Mouse (Mus musculus) hindbrain, embryonic 10.5 days (tissue): ENCODE data around the gene Egln3. TPM values are rescaled to one million over a fixed set of nuclear protein-coding genes. Genes with fewer than 3 reads are reported as not detected.
A peak's percentile ranks its signal among the peaks of the same experiment; 100 is the strongest.

Experiments
- DNase-seq: peaks from one replicate; pipeline ENCODE4 v3.0.0-alpha.2; 2017; ENCODE audit warnings: low spot score
- H3K27ac ChIP-seq: fragments of 300-500 bp; sonication (generic); 2 replicates; pipeline ENCODE4 v1.5.1; 2016; ENCODE audit warnings: mild to moderate bottlenecking, moderate library complexity
- H3K27me3 ChIP-seq: fragments of 300-500 bp; sonication (generic); 2 replicates; pipeline ENCODE4 v1.6.1; 2016; ENCODE audit warnings: mild to moderate bottlenecking; ENCODE audit not compliant: poor library complexity, insufficient read depth, severe bottlenecking
- H3K36me3 ChIP-seq: fragments of 300-500 bp; sonication (generic); 2 replicates; pipeline ENCODE4 v1.6.1; 2016; ENCODE audit warnings: mild to moderate bottlenecking, moderate library complexity
- H3K4me1 ChIP-seq: fragments of 300-500 bp; sonication (generic); replicated peaks from 2 replicates; pipeline ENCODE4 v1.6.1; 2016; ENCODE audit warnings: mild to moderate bottlenecking
- H3K4me3 ChIP-seq: fragments of 300-500 bp; sonication (generic); 2 replicates; pipeline ENCODE4 v1.5.1; 2016; ENCODE audit warnings: mild to moderate bottlenecking, moderate library complexity
- H3K9me3 ChIP-seq: fragments of 300-500 bp; sonication (generic); 2 replicates; pipeline ENCODE4 v1.6.1; 2016; ENCODE audit warnings: mild to moderate bottlenecking, moderate library complexity
- WGBS: fragments of 180-500 bp; shearing (Covaris S2); methylation state at CpG from one replicate; pipeline ENCODE4 v1.1.7; 2016; 5-methylcytosine and 5-hydroxymethylcytosine counted together
- polyA plus RNA-seq: library from polyadenylated mRNA; unstranded; fragments of >200 nt; fragmentation: Nextera tagmentation; extraction: Ambion mirVana; gene quantifications from 2 replicates; pipeline ENCODE4 v1.2.1, GENCODE M21; 2016

The Egln3 gene
- polyA plus RNA-seq, 1 experiment from 2014 or later = 5.9 TPM

GRCm38 (mm10) chr12:54200172-54200571 is 3.5 kb downstream of the Egln3 start:
- Histone ChIP-seq H3K4me3 (no peak overlapping the region), H3K9me3 (no peaks in the 10 kb centered on the region), H3K36me3 (no peaks in the 10 kb centered on the region), H3K4me1 (peaks cover 69% of the 10 kb centered on the region), H3K27me3 (peaks cover 30% of the 10 kb centered on the region), H3K27ac (no peak overlapping the region)
- 42% methylated on average over 4 of the region's 4 CpGs for WGBS
- peak; percentile 34 for DNase-seq

DNA sequence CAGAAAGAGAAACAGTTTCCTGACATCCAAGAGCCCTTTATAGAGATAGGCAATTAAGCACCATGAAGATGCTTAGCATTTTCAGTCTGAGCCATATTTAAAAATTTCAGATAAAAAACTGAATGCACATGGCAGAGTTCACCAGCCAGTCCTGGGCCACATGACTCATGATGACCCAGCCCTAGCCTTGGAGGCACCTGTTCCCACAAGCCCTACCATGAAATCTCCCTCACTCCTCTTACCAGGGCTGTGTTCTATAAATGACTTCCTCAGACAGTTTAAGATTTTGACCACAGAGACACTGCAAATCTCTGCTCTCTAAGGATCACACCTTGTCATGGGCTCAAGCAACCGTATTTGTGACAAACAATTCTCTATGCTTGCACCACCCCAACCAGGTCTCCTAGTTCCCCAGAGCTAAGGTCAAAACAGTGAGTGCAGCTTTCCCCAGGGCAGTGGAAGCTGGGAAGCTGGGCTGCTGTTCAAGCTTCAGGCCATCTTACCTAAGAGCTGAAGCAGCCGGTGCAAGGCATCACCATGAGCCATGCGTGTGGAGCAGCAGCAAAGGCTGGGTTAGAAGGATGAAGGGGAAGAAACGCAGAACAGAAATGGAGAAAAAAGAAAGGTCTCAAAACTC is 5.3 kb downstream of the Egln3 start:
- DNase-seq = no peak
- no peaks in the 10 kb centered on the region for H3K36me3 ChIP-seq
- H3K27me3 ChIP-seq = peaks cover 22% of the 10 kb centered on the region
- 86% methylated on average over 4 of the region's 4 CpGs for WGBS
- no peaks in the 10 kb centered on the region for H3K9me3 ChIP-seq
- no peak overlapping the region for H3K4me3 ChIP-seq
- peak overlapping the region; percentile 66; the same call in 1 of the 2 replicates for H3K27ac ChIP-seq
- H3K4me1 ChIP-seq = peaks cover 64% of the 10 kb centered on the region

DNA sequence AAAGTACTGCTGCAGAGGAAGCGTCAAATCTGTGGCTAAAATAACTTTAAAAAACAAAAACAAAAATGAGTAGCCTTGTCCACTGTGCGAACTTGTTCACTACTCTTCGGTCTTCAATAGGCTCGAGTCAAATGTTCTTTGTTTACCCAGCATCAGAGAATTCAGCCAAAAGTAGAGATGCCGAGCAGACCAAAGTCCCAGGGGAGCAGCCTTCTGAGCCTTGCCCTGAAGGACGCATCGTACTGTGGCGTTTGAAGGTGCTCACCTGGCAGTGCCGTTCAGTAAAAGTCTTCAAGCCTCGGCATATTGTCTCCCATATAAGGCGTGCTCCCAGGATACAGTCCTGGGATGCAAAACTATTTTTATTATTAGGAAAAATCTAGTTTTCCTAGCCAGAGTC is 5.8 kb downstream of the Egln3 start:
- Histone ChIP-seq H3K27ac (0 out of 2 replicates have a peak overlapping the region, but pooled peaks have one; percentile 40), H3K36me3 (no peaks in the 10 kb centered on the region), H3K27me3 (peaks cover 22% of the 10 kb centered on the region), H3K4me1 (peaks cover 64% of the 10 kb centered on the region), H3K4me3 (no peak overlapping the region), H3K9me3 (no peaks in the 10 kb centered on the region)
- WGBS = 78% methylated on average over 11 of the region's 11 CpGs
- DNase-seq = no peak

- DNase-seq = no peak
- H3K27me3 ChIP-seq = peaks cover 18% of the 10 kb centered on the region
- WGBS = 83% methylated on average over 6 of the region's 6 CpGs
- H3K36me3 ChIP-seq = no peaks in the 10 kb centered on the region
- no peak overlapping the region for H3K4me3 ChIP-seq
- H3K27ac ChIP-seq = no peak overlapping the region
- peaks cover 64% of the 10 kb centered on the region for H3K4me1 ChIP-seq
- H3K9me3 ChIP-seq = no peaks in the 10 kb centered on the region
Measured at GRCm38 (mm10) chr12:54197301-54197782, 6.3 kb downstream of the Egln3 start.

DNA sequence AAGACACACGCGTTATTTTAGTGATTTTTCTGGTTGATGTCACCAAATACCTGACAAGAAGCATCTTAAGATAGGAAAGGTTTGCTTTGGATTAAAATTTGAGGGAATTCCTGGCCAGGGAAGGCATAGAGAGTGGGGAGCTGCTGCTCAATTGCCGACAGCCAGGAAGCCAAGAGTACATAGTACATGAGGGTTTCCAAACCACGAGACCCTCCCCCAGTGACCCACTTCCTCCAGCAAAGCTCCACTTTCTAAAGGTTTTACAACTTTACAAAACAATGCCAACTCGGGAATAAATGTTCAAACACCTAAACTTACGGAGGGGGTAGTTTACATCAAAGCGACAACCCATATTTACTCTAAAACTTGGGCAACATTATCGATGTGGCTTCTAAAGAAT is 6.8 kb downstream of the Egln3 start:
- Histone ChIP-seq H3K4me1 (peaks cover 64% of the 10 kb centered on the region), H3K27me3 (peaks cover 13% of the 10 kb centered on the region), H3K4me3 (no peak overlapping the region), H3K27ac (no peak overlapping the region), H3K9me3 (no peaks in the 10 kb centered on the region), H3K36me3 (no peaks in the 10 kb centered on the region)
- DNase-seq = no peak
- 88% methylated on average over 8 of the region's 8 CpGs for WGBS

- no peak for DNase-seq
- H3K27me3 ChIP-seq = peaks cover 4% of the 10 kb centered on the region; the same call in 1 of the 2 replicates
- H3K9me3 ChIP-seq = no peaks in the 10 kb centered on the region
- H3K36me3 ChIP-seq = no peaks in the 10 kb centered on the region
- H3K4me1 ChIP-seq = peaks cover 68% of the 10 kb centered on the region
- H3K27ac ChIP-seq = peak overlapping the region; percentile 64; the same call in 1 of the 2 replicates
- no peak overlapping the region for H3K4me3 ChIP-seq
- 14% methylated on average over 5 of the region's 5 CpGs for WGBS
Measured at GRCm38 (mm10) chr12:54194159-54194558, 9.5 kb downstream of the Egln3 start.

- Histone ChIP-seq H3K27me3 (peaks cover 4% of the 10 kb centered on the region; the same call in 1 of the 2 replicates), H3K27ac (peak overlapping the region; percentile 85), H3K36me3 (no peaks in the 10 kb centered on the region), H3K9me3 (no peaks in the 10 kb centered on the region), H3K4me3 (peak overlapping the region; percentile 44), H3K4me1 (peaks cover 63% of the 10 kb centered on the region)
- no peak for DNase-seq
- 2% methylated on average over 5 of the region's 5 CpGs for WGBS
Measured at GRCm38 (mm10) chr12:54192305-54192661, 11.4 kb downstream of the Egln3 start.

DNA sequence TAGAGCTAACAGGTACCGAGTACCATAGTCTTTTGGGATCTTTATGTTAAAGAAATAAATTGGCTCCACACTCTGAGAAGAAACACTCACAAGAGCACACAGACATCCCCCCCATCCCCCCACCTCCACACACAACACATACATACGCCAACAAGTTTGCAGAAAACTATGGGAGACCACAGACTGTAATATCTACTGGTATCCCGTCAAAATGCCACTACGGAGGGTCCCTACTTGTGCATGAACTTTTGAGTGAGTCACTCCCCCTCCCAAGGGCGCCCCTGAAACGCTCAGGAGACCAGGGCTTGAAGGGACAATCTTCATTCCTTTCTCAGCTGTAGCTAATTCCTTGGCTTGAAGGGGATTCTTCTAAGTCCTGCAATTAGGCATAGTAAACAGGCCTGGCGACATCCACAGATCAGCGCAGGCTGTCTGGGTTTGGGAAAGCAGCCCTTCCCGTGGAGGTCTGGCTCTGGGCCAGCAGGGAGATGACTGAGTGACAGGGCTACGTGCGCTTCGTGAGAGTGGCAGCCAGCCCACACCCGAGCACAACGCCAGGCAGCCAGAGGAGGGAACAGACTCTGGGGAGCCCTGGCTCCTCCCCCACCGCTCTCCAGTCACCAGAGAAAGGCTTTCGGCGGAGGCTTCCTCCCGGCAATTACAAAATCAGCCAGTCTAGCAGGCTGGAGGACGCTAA is 11.9 kb downstream of the Egln3 start:
- peaks cover 4% of the 10 kb centered on the region; the same call in 1 of the 2 replicates for H3K27me3 ChIP-seq
- H3K36me3 ChIP-seq = no peaks in the 10 kb centered on the region
- 5% methylated on average over 19 of the region's 19 CpGs for WGBS
- H3K4me1 ChIP-seq = peaks cover 63% of the 10 kb centered on the region
- H3K4me3 ChIP-seq = peak overlapping the region; percentile 44
- peak overlapping the region; percentile 85 for H3K27ac ChIP-seq
- no peaks in the 10 kb centered on the region for H3K9me3 ChIP-seq
- DNase-seq = peak; percentile 90

DNA sequence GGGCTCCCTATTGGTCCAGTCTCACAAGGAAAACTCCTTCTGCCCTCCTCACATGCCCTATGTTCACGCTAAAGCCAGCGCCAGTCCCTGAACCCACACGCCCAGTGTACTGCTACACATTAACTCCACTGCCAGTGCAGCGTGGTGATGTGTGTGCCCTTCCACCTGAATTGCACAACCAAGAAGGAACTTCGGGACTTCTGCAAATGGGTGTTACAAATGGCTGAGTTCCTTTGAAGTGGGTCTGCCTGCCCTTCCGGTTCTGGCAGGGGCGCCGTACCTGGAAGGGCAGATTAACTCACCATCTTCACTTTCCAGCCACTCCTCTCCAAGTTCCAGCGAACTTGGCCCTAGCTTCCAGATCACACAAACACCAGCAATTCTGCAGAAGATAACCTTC is 12.5 kb downstream of the Egln3 start:
- Histone ChIP-seq H3K36me3 (no peaks in the 10 kb centered on the region), H3K4me1 (peaks cover 63% of the 10 kb centered on the region), H3K27ac (peak overlapping the region; percentile 85), H3K4me3 (peak overlapping the region; percentile 44; the same call in 1 of the 2 replicates), H3K9me3 (no peaks in the 10 kb centered on the region), H3K27me3 (peaks cover 4% of the 10 kb centered on the region; the same call in 1 of the 2 replicates)
- no peak for DNase-seq
- 52% methylated on average over 9 of the region's 9 CpGs for WGBS

GRCm38 (mm10) chr12:54187812-54188600 is 15.7 kb downstream of the Egln3 start:
- 78% methylated on average over 17 of the region's 17 CpGs for WGBS
- H3K27ac ChIP-seq = peak overlapping the region; percentile 64; the same call in 1 of the 2 replicates
- peaks cover 42% of the 10 kb centered on the region for H3K4me1 ChIP-seq

DNA sequence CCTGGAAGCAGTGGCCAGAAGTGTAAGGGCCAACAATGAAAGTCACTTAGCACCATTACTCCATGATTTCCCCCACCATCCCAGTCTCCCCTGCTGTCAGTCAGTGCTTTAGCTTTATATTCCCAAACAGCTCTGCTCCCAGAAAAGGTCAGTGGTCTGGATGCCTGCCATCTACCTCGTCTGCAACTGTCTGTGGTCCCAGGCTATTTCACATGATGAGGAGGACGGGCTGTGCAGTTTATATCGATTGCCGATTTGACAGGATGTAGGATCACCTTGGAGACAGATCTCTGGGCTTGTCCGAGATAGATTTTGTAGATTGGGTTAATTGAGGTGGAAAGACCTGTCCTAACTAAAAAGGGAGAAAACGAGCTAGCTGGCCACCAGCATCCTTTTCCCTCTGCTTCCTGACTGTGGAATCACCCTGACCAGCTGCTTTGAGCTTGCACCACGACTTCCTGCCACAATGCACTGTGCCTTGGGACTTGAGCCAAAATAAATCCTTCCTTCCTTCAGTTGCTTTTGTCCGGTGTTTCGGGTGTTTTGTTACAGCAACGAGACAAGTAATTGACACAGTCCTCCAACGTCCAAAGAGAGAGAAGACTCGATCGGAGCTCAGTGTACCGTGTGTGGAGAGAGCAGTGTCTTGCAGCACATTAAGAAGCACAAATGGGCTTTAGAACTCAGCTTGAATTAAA is 16.6 kb downstream of the Egln3 start:
- Histone ChIP-seq H3K4me3 (no peak overlapping the region), H3K9me3 (no peaks in the 10 kb centered on the region), H3K36me3 (peaks cover 14% of the 10 kb centered on the region; the same call in 1 of the 2 replicates), H3K4me1 (peaks cover 32% of the 10 kb centered on the region), H3K27me3 (no peaks in the 10 kb centered on the region; the same call in 1 of the 2 replicates), H3K27ac (0 out of 2 replicates have a peak overlapping the region, but pooled peaks have one; percentile 41)
- 64% methylated on average over 14 of the region's 14 CpGs for WGBS
- DNase-seq = no peak

More at GRCm38 (mm10) chr12:54187812-54188600, 15.7 kb downstream of the Egln3 start:
- H3K36me3 ChIP-seq = peaks cover 7% of the 10 kb centered on the region; the same call in 1 of the 2 replicates
- no peaks in the 10 kb centered on the region for H3K9me3 ChIP-seq
- DNase-seq = no peak
- peaks cover 3% of the 10 kb centered on the region; the same call in 1 of the 2 replicates for H3K27me3 ChIP-seq
- no peak overlapping the region for H3K4me3 ChIP-seq

DNA sequence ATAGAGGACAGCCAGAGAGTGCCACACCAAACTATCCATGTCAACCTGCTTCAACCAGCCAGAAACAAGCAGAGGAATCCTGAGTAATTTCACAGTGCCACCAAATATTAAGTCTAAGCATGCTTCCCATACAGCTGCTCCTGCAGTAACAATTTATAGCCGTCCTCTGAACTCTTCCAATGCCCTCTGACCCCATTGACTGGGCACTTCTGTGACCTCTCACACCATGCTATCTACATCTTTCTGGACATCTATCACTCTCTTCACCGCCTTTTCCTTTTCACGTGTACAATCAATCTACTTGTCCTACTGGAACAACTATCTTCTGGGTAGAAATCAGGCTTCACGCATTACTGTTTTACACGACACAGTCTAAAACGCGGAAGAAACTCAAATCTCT is 19.4 kb downstream of the Egln3 start:
- WGBS = 80% methylated on average over 7 of the region's 7 CpGs
- DNase-seq = no peak

More for the DNA sequence above, 19.4 kb downstream of the Egln3 start:
- peaks cover 12% of the 10 kb centered on the region for H3K4me1 ChIP-seq
- H3K9me3 ChIP-seq = no peaks in the 10 kb centered on the region
- peaks cover 23% of the 10 kb centered on the region; the same call in 1 of the 2 replicates for H3K36me3 ChIP-seq
- H3K27me3 ChIP-seq = no peaks in the 10 kb centered on the region
- H3K4me3 ChIP-seq = no peak overlapping the region
- no peak overlapping the region for H3K27ac ChIP-seq
